Mouse (Mus musculus) heart, embryonic 16.5 days (tissue): ENCODE data around the gene Atp11a. TPM values are rescaled to one million over a fixed set of nuclear protein-coding genes. Genes with fewer than 3 reads are reported as not detected.

Source experiments
- ATAC-seq: fragments of 200-750 bp; cut with Nextera tagmentation; replicated peaks from 2 replicates; pipeline ENCODE4 v1.8.0; 2017; ENCODE audit warnings: moderate number of reproducible peaks; ENCODE audit not compliant: insufficient read depth, low FRiP score; ENCODE audit errors: extremely low read depth
- H3K27ac ChIP-seq: fragments of 300-500 bp; sonication (generic); 2 replicates; pipeline ENCODE4 v1.5.1; 2014; ENCODE audit warnings: mild to moderate bottlenecking, low read length, control low read depth, moderate library complexity
- H3K27me3 ChIP-seq: fragments of 300-500 bp; sonication (generic); 2 replicates; pipeline ENCODE4 v1.6.1; 2014; ENCODE audit warnings: low read length, mixed read lengths; ENCODE audit not compliant: control insufficient read depth, insufficient read depth
- H3K36me3 ChIP-seq: fragments of 300-500 bp; sonication (generic); 2 replicates; pipeline ENCODE4 v1.6.1; 2014; ENCODE audit not compliant: control insufficient read depth, insufficient read depth
- H3K4me1 ChIP-seq: fragments of 300-500 bp; sonication (generic); 2 replicates; pipeline ENCODE4 v1.6.1; 2014; ENCODE audit warnings: low read length, mixed read lengths; ENCODE audit not compliant: control insufficient read depth, insufficient read depth
- H3K4me2 ChIP-seq: fragments of 300-500 bp; sonication (generic); 2 replicates; pipeline ENCODE4 v1.6.1; 2014; ENCODE audit warnings: low read depth, mild to moderate bottlenecking, control low read depth, low read length
- H3K4me3 ChIP-seq: fragments of 300-500 bp; sonication (generic); 2 replicates; pipeline ENCODE4 v1.5.1; 2014; ENCODE audit warnings: mild to moderate bottlenecking, control low read depth, low read length
- H3K9ac ChIP-seq: fragments of 300-500 bp; sonication (generic); 2 replicates; pipeline ENCODE4 v1.6.1; 2014; ENCODE audit warnings: low read length, control low read depth
- H3K9me3 ChIP-seq: fragments of 300-500 bp; sonication (generic); replicated peaks from 2 replicates; pipeline ENCODE4 v1.6.1; 2016; ENCODE audit warnings: low read length; ENCODE audit not compliant: control insufficient read depth
- WGBS: fragments of 180-500 bp; shearing (Covaris S2); extraction: QIAGEN DNeasy Blood & Tissue Kit; methylation state at CpG from one replicate; pipeline ENCODE4 v1.1.7; 2014; 5-methylcytosine and 5-hydroxymethylcytosine counted together
- polyA plus RNA-seq: library from polyadenylated mRNA; unstranded; fragments of >200 nt; fragmentation: Nextera tagmentation; extraction: Ambion mirVana; gene quantifications from 2 replicates; pipeline ENCODE4 v1.2.1, GENCODE M21; 2015

Atp11a gene
- polyA plus RNA-seq, 1 experiment from 2014 or later: 10.8 TPM

DNA sequence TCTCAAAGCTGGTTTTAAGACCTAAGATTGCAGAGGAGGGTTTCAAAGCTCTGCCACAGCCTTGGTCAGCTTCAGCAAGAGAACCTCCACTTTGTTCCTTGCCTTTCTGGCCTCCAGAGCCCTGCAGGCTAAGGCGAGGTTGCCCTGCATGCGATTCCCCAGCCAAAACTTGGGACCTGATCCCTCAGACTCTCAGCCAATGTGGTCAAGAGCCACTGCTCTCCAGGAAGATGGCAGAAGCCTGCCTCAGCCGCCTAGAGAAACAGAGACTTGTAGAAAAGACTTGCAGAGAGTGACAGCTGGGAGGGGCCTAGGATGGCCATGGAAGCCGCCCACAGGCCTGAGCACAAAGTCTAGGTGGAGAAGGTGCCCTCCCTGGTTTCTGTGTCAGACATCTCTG, 118.2 kb downstream of the Atp11a start:
- WGBS: 74% methylated on average over 4 of the region's 4 CpGs
- peaks cover 11% of the 10 kb centered on the region for H3K27me3 ChIP-seq
- H3K36me3 ChIP-seq: no peaks in the 10 kb centered on the region
- H3K9ac ChIP-seq: no peak overlapping the region
- peaks cover 11% of the 10 kb centered on the region for H3K4me1 ChIP-seq
- no peak for ATAC-seq
- H3K27ac ChIP-seq: no peak overlapping the region
- H3K4me3 ChIP-seq: no peak overlapping the region
- H3K4me2 ChIP-seq: no peak overlapping the region
- H3K9me3 ChIP-seq: no peaks in the 10 kb centered on the region

DNA sequence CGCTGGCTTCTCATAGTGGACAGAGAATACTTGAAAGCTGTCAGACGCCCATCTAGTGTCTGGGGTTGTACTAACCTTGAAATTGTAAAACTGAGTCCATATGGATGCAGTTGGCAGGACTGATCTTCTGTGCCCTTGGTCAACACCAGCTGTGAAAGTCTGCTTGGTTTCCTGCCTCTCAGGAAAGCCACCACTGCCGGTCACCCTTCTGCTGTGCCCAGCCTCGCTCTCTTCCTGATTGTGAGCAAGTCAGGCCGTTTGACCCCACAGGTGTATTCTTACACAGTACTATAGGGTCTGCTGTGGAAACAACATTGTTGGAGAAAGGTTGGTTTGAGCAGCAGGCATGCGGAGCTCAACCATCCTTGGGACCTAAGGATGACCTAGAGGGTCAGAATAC, 120.3 kb downstream of the Atp11a start:
- WGBS: 79% methylated on average over 6 of the region's 6 CpGs
- Histone ChIP-seq H3K27ac (no peak overlapping the region), H3K4me2 (no peak overlapping the region), H3K27me3 (peaks cover 11% of the 10 kb centered on the region; the same call in 1 of the 2 replicates), H3K4me1 (peaks cover 4% of the 10 kb centered on the region), H3K4me3 (no peak overlapping the region), H3K9me3 (no peaks in the 10 kb centered on the region), H3K9ac (no peak overlapping the region), H3K36me3 (no peaks in the 10 kb centered on the region)
- no peak for ATAC-seq

DNA sequence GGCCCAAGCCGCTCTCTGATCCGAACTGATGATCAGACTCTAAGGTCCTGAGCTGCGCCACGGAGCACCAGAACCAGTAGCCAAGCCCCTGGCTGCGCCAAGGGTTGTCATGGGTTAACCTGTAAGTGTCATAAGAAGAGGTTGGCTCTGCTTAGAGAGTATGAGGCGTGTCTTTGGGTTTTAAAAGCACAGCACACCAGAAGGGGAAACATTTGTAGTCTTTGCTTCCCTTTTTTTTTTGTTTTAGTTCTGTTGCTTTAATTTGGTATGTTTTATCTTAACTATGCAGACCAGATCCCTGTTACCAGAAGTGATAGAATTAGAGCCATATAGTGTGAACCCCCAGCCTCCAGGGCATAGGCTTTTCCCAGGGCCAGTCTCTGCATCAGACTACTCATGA, 123.3 kb downstream of the Atp11a start:
- 82% methylated on average over 6 of the region's 6 CpGs for WGBS
- Histone ChIP-seq H3K4me2 (no peak overlapping the region), H3K4me1 (peaks cover 5% of the 10 kb centered on the region)

DNA sequence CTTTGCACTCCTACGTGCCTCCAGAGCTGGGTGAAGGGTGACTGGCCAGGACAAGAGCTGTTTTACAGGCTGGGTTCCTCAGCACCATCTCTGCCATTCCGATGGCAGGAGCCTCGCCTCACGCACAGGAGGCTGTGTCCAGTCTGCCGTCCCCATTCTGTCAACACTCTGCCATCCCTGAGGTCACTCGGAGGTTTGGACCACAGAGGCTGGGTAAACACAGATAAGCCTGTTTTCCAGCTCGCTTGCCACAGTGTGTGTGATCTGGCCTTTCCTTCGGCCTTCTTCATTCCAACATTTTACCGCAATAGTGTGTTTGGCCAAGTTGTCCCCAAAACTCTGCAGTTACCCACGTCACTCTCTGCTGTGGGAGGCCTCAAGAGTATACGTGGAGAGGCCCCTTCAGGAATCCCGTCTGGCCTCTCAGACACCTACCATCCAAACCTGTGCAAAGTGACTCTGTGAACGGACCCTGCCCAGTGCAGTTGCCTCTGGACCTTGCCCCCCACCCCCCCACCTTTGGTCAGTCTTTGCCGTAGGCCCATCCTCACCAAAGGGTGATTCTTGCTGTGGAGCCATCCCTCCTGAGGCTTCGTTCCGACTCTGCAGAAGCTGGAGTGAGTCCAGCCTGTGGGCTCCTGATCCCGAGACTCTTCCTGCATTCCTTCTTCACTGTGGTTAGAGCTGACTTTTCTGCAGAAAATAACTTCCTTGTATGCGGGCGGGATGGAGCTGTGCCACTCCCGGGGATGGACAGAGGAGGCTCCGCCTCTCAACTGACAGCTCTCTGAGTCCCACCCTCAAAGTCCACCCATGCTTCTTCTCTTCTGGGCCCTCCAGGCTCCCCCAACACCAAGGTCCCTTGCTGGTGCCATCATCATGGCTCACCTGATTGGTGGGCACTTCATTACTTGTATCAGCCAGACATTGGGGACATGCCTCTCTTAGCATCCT, 126.5 kb downstream of the Atp11a start:
- peak; percentile 53; the same call in 1 of the 2 replicates for ATAC-seq
- H3K4me1 ChIP-seq: peaks cover 5% of the 10 kb centered on the region
- no peak overlapping the region for H3K27ac ChIP-seq
- no peaks in the 10 kb centered on the region for H3K9me3 ChIP-seq
- no peak overlapping the region for H3K4me2 ChIP-seq
- WGBS: 41% methylated on average over 21 of the region's 21 CpGs
- H3K4me3 ChIP-seq: no peak overlapping the region
- H3K36me3 ChIP-seq: no peaks in the 10 kb centered on the region
- H3K27me3 ChIP-seq: no peaks in the 10 kb centered on the region
- H3K9ac ChIP-seq: no peak overlapping the region

More for the DNA sequence above, 123.3 kb downstream of the Atp11a start:
- Histone ChIP-seq H3K36me3 (no peaks in the 10 kb centered on the region), H3K27ac (no peak overlapping the region), H3K4me3 (no peak overlapping the region), H3K27me3 (no peaks in the 10 kb centered on the region), H3K9me3 (no peaks in the 10 kb centered on the region), H3K9ac (no peak overlapping the region)
- no peak for ATAC-seq

DNA sequence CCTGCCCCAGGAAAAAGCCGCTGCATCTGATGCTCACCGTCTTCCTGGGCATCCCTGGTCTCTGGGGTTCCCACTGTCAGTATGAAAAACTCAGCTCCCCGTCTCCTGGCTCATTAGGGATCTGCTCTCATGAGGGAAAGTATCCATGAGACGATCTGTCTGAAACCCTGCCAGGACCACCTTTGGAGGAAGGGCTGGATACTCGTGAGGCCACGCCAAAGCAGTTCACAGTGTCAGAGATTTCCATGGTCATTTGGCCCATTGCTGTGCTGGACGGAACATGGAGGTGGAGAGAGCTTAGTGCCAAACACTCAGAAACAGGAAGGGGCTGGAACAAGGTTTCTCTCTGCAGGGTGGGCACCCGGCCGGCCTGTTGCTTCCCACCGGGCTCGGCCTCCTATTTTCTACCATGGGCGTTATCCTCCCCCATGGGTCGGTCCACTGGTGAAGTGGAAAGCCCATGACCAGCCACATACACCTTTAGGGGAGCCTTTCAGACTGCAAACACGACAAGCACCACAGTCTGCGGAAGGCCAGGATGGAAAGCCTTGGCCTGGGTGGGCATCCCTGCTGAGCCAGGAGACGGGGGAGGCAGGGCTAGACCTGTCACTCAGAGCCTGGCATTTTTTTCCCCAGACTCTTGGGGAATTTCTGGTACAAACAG, 131.1 kb downstream of the Atp11a start:
- 81% methylated on average over 16 of the region's 16 CpGs for WGBS
- H3K4me3 ChIP-seq: no peak overlapping the region
- no peaks in the 10 kb centered on the region for H3K27me3 ChIP-seq
- no peak for ATAC-seq
- H3K9me3 ChIP-seq: no peaks in the 10 kb centered on the region
- H3K4me1 ChIP-seq: peaks cover 1% of the 10 kb centered on the region
- H3K9ac ChIP-seq: no peak overlapping the region
- H3K36me3 ChIP-seq: no peaks in the 10 kb centered on the region
- H3K4me2 ChIP-seq: no peak overlapping the region
- no peak overlapping the region for H3K27ac ChIP-seq

DNA sequence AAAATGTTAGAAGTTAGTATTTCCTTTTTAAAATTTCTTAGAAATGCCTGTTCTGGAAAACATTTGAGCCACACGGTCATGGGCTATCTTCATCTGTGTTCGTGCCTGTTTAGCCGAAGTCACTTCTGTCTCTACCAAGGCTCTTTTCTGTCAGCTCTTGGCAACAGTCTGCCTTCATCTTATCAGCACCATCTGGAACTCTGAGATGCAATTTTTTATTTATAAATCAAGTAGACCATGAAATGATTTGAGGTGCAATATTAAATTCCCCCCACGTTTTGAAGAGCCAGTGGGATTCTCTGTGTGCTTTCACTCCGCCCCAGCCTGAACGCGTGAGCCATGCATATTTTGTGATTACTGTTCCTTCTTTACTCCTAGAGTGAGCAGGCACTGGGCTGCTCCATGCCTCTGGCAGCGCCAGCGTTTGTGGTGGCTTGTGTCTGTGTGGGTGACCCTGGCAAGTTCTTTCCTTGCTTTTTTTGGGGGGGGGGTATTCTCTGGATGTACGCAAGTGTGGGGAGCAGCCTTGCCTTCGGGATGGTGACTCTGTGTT, 132.3 kb downstream of the Atp11a start:
- no peak overlapping the region for H3K27ac ChIP-seq
- H3K36me3 ChIP-seq: no peaks in the 10 kb centered on the region
- no peaks in the 10 kb centered on the region for H3K9me3 ChIP-seq
- WGBS: 79% methylated on average over 11 of the region's 11 CpGs
- no peaks in the 10 kb centered on the region for H3K27me3 ChIP-seq
- no peak for ATAC-seq
- no peaks in the 10 kb centered on the region for H3K4me1 ChIP-seq
- no peak overlapping the region for H3K9ac ChIP-seq
- H3K4me3 ChIP-seq: no peak overlapping the region
- no peak overlapping the region for H3K4me2 ChIP-seq

DNA sequence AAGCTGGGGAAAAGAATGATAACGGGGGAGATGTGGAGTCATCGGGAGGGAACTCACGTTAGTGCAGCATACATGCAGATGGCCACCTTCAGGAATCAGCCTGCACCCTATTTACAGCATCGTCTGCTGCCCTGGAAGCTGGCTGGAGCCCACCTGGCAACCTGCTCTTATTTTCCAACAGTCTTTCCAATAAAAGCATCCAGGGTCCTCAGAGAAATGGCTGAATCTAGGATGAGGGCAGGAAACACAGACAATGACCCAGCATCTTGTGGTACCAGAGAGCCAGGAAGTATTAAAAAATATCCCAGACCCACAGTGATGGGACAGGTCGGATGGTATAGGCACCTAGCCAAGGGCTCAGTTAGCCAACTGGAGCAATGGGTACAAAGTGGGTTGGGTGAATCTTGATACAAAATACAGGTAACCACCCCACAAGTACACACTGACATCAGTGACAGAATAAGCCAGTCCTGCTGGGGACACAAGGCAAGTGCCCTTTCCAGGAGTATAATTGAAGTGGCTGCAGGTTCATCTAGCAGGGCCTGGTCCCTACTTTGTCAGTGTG, 136.2 kb downstream of the Atp11a start:
- WGBS: 59% methylated on average over 5 of the region's 5 CpGs

DNA sequence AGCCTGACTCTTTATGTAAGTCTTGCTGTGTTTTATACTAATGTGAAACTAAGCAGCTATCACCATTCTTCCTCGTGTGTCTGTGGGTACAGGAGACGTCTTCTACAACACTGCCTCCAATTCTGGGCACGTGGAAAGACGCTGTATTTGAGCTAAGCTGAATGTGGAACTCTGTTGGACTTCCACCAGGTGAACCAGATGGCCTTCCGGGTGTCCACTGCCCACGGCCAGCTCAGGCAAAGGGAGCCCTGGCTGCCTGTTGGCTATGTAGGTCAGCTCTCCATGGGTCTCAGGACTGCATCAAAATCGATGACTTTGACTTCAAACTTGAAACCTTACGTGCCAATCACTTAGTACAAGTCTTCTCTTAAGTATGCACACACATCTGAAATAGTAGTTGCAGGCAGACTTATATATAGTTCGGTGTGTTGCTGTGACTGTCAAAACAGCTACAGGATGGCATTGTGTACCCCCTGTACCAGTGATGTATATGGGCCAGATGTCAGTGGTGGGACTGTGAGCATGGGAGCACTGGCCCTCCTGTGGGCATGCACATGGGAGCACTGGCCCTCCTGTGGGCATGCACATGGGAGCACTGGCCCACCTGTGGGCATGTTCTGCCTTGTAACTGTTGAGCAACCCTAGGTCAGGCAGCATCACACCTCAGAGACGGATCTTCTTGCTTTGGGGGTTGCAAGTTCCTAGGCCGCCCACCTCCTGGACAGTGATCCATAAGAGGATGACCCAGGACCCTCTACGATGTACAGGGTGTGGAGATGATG, 137.2 kb downstream of the Atp11a start:
- no peaks in the 10 kb centered on the region for H3K36me3 ChIP-seq
- no peak overlapping the region for H3K4me2 ChIP-seq
- no peak overlapping the region for H3K9ac ChIP-seq
- H3K27me3 ChIP-seq: no peaks in the 10 kb centered on the region
- H3K9me3 ChIP-seq: no peaks in the 10 kb centered on the region
- no peak overlapping the region for H3K4me3 ChIP-seq
- ATAC-seq: no peak
- 78% methylated on average over 12 of the region's 12 CpGs for WGBS
- peaks cover 6% of the 10 kb centered on the region; the same call in 1 of the 2 replicates for H3K4me1 ChIP-seq
- H3K27ac ChIP-seq: no peak overlapping the region

More for the DNA sequence above, 136.2 kb downstream of the Atp11a start:
- no peak overlapping the region for H3K4me3 ChIP-seq
- H3K4me1 ChIP-seq: peaks cover 5% of the 10 kb centered on the region; the same call in 1 of the 2 replicates
- no peak overlapping the region for H3K27ac ChIP-seq
- H3K36me3 ChIP-seq: no peaks in the 10 kb centered on the region
- no peaks in the 10 kb centered on the region for H3K27me3 ChIP-seq
- H3K9ac ChIP-seq: no peak overlapping the region
- ATAC-seq: no peak
- H3K9me3 ChIP-seq: no peaks in the 10 kb centered on the region
- H3K4me2 ChIP-seq: no peak overlapping the region
